Mouse (Mus musculus): ENCODE results near the gene 1700017D01Rik.

Gene 1700017D01Rik

DNA sequence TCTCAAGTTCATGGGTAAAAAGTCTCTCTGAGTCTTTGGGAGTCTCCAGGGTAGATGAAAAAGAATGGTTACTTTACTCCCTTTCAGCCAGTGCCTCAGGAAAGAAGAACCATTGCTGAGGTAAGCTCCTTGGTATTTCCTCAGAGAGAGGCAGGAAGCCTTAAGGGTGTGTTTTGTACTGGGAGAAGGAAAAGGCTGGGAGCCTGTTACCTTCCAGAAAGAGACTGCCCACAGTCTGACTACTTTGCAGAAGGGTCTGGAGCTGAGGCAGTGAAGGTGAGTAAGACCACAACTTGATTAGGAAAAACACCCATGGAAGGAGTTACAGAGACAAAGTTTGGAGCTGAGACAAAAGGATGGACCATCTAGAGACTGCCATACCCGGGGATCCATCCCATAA is 82.2 kb downstream of the 1700017D01Rik start:
- no peak for DNase-seq (ENCODE audit: low read depth, low spot score)

DNA sequence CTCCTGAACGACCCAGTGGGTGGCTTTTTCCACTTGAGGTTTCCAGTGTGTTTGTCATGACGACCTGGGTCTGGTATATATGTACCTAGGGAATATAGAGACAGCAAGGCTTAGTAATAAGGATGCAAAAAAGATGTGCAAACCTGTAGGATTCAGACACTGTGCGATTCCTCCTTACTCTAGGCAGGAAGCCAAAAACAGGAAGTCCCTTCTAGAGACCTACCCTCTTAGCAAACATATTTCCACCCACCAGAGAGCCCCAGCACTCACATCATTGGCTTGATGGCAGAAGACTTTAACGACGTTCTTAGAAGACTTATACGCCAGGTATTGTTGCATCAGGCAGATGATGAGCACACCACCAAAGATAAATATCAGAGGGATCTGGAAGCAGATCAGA is 82.7 kb downstream of the 1700017D01Rik start:
- DNase-seq (ENCODE audit: low read depth, low spot score), result no peak

All from ZHBTc4 (cell line).